In genomic region chr19:43922963-43923362, GRCm38 (mm10) we compare ENCODE assay signal across 17 mouse cellular contexts. TPM values are rescaled to one million over a fixed set of nuclear protein-coding genes. Genes with fewer than 3 reads are reported as not detected.
DNase-seq lines count a peak whose midpoint lies in the region; ATAC-seq and TF ChIP-seq lines count a peak whose summit lies in the region.
"Had no signal": no experiment of that assay in that cellular context is flagged by ENCODE, and none has a peak within 500 bp of the region (broad histone marks: within the 10 kb centered on the region; RNA-seq: fewer than 3 reads in every experiment).

No protein-coding gene starts in this region.

- H3K79me2 ChIP-seq in liver, adult 2 months (ENCODE audit: control insufficient read depth, insufficient read depth, low read length) = peaks cover 20% of the 10 kb centered on the region; the same call in 1 of the 2 replicates

- DNase-seq in gastrocnemius, adult 2 months = no peak
- DNase-seq in gastrocnemius, postnatal 10 days = no peak
- DNase-seq in liver, adult 2 months (ENCODE audit: extremely low read depth, low read depth, low spot score) = no peak
- no peak for DNase-seq in liver, embryonic 11.5 days (ENCODE audit: low spot score)
- no peak for DNase-seq in brain, embryonic 14.5 days (ENCODE audit: low read depth)
- DNase-seq: adrenal gland, postnatal 36 days; cerebellum, postnatal 25 days; gastrocnemius, postnatal 25 days; kidney, postnatal 36 days; left cerebral cortex, postnatal 4 days; thymus, postnatal 14 days had no signal

- no peaks in the 10 kb centered on the region for H3K27me3 ChIP-seq in liver, adult 2 months (ENCODE audit: control insufficient read depth, insufficient read depth, low read length)
- H3K27me3 ChIP-seq in liver, embryonic 11.5 days (replicated peaks; ENCODE audit: control insufficient read depth, insufficient read depth, low read length) = no peaks in the 10 kb centered on the region
- no peaks in the 10 kb centered on the region for H3K27me3 ChIP-seq in E14TG2a.4 (ENCODE audit: insufficient read depth, low read length)
- H3K27me3 ChIP-seq: forebrain, embryonic 15.5 days; heart, embryonic 13.5 days; intestine, embryonic 15.5 days; midbrain, embryonic 15.5 days had no signal

- H3K36me3 ChIP-seq in liver, adult 2 months (ENCODE audit: control insufficient read depth, insufficient read depth, low read length) = no peaks in the 10 kb centered on the region
- no peaks in the 10 kb centered on the region for H3K36me3 ChIP-seq in liver, embryonic 11.5 days (ENCODE audit: control insufficient read depth, insufficient read depth, low read length)
- H3K36me3 ChIP-seq in E14TG2a.4 (ENCODE audit: insufficient read depth, low read length) = no peaks in the 10 kb centered on the region
- H3K36me3 ChIP-seq: forebrain, embryonic 15.5 days; intestine, embryonic 15.5 days; midbrain, embryonic 15.5 days had no signal

- 97% methylated on average over 7 of the region's 7 CpGs for WGBS in liver, adult 2 months
- WGBS in liver, embryonic 11.5 days = 89% methylated on average over 7 of the region's 7 CpGs

- H3K4me3 ChIP-seq in gastrocnemius, adult 2 months = no peak overlapping the region
- no peak overlapping the region for H3K4me3 ChIP-seq in liver, adult 2 months (ENCODE audit: insufficient read depth, low read depth, low read length)
- H3K4me3 ChIP-seq in liver, embryonic 11.5 days (ENCODE audit: low read depth, low read length) = no peak overlapping the region
- H3K4me3 ChIP-seq in E14TG2a.4 (replicated peaks; ENCODE audit: low read length) = no peak overlapping the region
- H3K4me3 ChIP-seq: forebrain, embryonic 15.5 days; heart, embryonic 13.5 days; intestine, embryonic 15.5 days; midbrain, embryonic 15.5 days had no signal

- TF ChIP-seq CTCF in gastrocnemius, adult 2 months (IDR thresholded peaks at IDR 0.05) = peak; percentile 29; the same call in 1 of the 2 replicates
- TF ChIP-seq CTCF in liver, adult 2 months (IDR thresholded peaks at IDR 0.05; ENCODE audit: low read depth, low read length) = peak; percentile 34
- peak; percentile 92 for TF ChIP-seq CTCF in E14TG2a.4 (conservative IDR thresholded peaks at IDR 0.05; ENCODE audit: low read length)
- TF ChIP-seq CTCF in brain, embryonic 14.5 days (IDR thresholded peaks at IDR 0.05; ENCODE audit: borderline replicate concordance, extremely low read depth, insufficient read depth, insufficient read length) = peak; percentile 15; the same call in 1 of the 2 replicates

- H3K27ac ChIP-seq in gastrocnemius, adult 2 months = no peak overlapping the region
- no peak overlapping the region for H3K27ac ChIP-seq in liver, adult 2 months (replicated peaks; ENCODE audit: insufficient read depth, low read depth, low read length)
- no peak overlapping the region for H3K27ac ChIP-seq in liver, embryonic 11.5 days (ENCODE audit: low read depth, low read length)
- H3K27ac ChIP-seq: forebrain, embryonic 15.5 days; heart, embryonic 13.5 days; intestine, embryonic 15.5 days; midbrain, embryonic 15.5 days had no signal

- ATAC-seq in liver, embryonic 11.5 days (replicated peaks; ENCODE audit: low FRiP score) = no peak
- ATAC-seq in frontal cortex, adult (ENCODE audit: low TSS enrichment) = no peak
- ATAC-seq: forebrain, embryonic 15.5 days; intestine, embryonic 15.5 days; midbrain, embryonic 15.5 days had no signal

- no peak overlapping the region for H3K4me2 ChIP-seq in liver, embryonic 11.5 days
- H3K4me2 ChIP-seq: forebrain, embryonic 15.5 days; heart, embryonic 13.5 days; intestine, embryonic 15.5 days; midbrain, embryonic 15.5 days had no signal

- TF ChIP-seq POLR2A in liver, adult 2 months (IDR thresholded peaks at IDR 0.05; ENCODE audit: extremely low read depth, insufficient read depth, low read length) = no peak
- no peak for TF ChIP-seq POLR2A in brain, embryonic 14.5 days (IDR thresholded peaks at IDR 0.05; ENCODE audit: borderline replicate concordance, extremely low read depth, insufficient read depth, insufficient read length, poor library complexity, severe bottlenecking)

- intact Hi-C loops in gastrocnemius, adult 2 months (cut with DNase I) = no loop called here

- no peaks in the 10 kb centered on the region for H3K9me3 ChIP-seq in liver, embryonic 11.5 days (ENCODE audit: control insufficient read depth, low read length)
- H3K9me3 ChIP-seq in E14TG2a.4 (ENCODE audit: low read length) = no peaks in the 10 kb centered on the region
- H3K9me3 ChIP-seq: forebrain, embryonic 15.5 days; intestine, embryonic 15.5 days; midbrain, embryonic 15.5 days had no signal

- no peak overlapping the region for H3K9ac ChIP-seq in liver, adult 2 months (ENCODE audit: low read depth, low read length)
- no peak overlapping the region for H3K9ac ChIP-seq in liver, embryonic 11.5 days (ENCODE audit: low read depth, low read length)
- H3K9ac ChIP-seq: forebrain, embryonic 15.5 days; heart, embryonic 13.5 days; intestine, embryonic 15.5 days; midbrain, embryonic 15.5 days had no signal

- H3K4me1 ChIP-seq in liver, adult 2 months (ENCODE audit: control insufficient read depth, insufficient read depth, low read length) = peaks cover 15% of the 10 kb centered on the region
- H3K4me1 ChIP-seq in liver, embryonic 11.5 days (replicated peaks; ENCODE audit: control insufficient read depth, insufficient read depth, low read length) = peaks cover 16% of the 10 kb centered on the region
- peaks cover 70% of the 10 kb centered on the region for H3K4me1 ChIP-seq in E14TG2a.4 (replicated peaks; ENCODE audit: low read depth, low read length)

RNA-seq across cellular contexts. Expression of gene Dnmbp, which starts 17.0 kb away (rescaled TPM):
- total RNA-seq in gastrocnemius, adult 2 months (2021) = 10 to 100 TPM in 1 of 2 experiments, 1 to 10 TPM in 1; 9.4 to 11.3 TPM
- 10 to 100 TPM; 12.8 to 16.3 TPM for total RNA-seq in gastrocnemius, postnatal 10 days (2021)
- 23.3 and 24.7 TPM in 2 replicates for total RNA-seq in liver, adult 2 months (2014; rRNA removed)
- polyA plus RNA-seq in liver, adult 2 months (2012; rRNA removed) = 15.5 and 15.6 TPM in 2 replicates
- polyA plus RNA-seq in liver, embryonic 11.5 days (2014; fragmentation: Nextera tagmentation; extraction: Ambion mirVana) = 7.5 and 8.7 TPM in 2 replicates
- polyA plus RNA-seq in brain, embryonic 14.5 days (2012; rRNA removed) = 16.1 and 16.9 TPM in 2 replicates

Comparison
In these comparisons a context has a peak if more than half of its experiments do, and no peak if none do; other contexts are left out.
1. CTCF ChIP-seq: peak in every context shown above with its lines; median percentile 92 in E14TG2a.4; 34 in liver, adult 2 months; 29 in gastrocnemius, adult 2 months; 15 in brain, embryonic 14.5 days.